Mouse (Mus musculus) ovary, adult 18-20 months (tissue): Measurements from ENCODE around the gene Gm19410.

ENCODE experiments used
- DNase-seq: peaks from one replicate; pipeline ENCODE4 v3.0.0; 2022; ENCODE audit warnings: low spot score, mixed read lengths

The Gm19410 gene

DNA sequence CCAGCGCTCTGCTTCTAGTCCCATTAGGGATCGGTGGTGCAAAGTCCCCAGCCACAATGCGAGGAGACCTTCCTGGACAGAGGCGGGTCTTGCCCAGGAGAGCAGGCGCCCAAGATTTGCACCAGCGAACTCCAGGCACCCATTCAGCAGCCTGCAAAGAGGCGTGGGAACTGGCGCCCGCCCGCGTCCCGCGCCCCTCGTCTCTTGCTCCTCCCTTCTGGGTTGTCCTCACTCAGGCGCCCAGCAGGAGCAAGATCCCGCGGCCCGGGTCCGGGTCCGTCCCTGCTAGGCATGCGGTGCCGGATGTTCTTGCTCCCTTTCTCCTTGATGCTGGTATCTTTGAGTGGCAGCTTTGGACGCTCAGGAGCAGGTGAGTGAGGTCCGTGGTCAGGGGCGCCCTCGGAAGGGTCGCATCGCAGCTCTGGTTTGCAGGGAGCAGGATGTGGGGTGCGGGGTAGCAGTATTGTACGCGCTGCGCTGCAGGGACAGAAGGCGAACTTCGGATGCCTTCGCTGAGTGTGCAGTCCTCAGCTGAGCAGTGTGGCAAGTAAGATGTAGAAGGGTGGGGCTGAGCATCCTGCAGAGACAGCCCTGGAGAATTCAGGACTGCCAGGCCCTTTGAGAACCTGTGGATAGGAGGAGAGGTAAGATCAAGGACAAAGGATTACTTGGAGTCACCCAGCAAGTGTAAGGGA, at the start of gene Gm19410:
Gene Gm19410, plus strand, starts transcription at position 292 of the 695 bp plus-strand sequence.
- DNase-seq: no peak

DNA sequence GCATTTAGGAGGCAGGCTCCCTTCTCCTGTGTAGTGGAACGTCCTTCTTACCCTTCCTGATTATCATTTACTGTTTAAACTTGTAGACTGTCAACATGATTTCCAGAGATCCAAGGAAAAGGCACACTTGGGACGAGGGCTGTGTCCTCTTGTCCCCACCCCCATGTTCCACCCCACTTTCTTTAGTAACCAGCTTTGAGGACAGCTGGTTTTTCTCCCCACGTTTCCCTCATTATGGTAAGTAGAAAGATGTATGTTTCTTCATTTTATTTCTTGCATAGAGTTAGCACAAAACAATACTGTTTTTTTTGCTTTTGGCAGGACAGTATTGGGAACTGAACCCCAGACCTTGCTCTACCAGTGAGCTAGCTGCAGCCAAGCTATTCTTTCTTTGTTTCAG, 34.8 kb upstream of the Gm19410 start:
- DNase-seq: no peak

DNA sequence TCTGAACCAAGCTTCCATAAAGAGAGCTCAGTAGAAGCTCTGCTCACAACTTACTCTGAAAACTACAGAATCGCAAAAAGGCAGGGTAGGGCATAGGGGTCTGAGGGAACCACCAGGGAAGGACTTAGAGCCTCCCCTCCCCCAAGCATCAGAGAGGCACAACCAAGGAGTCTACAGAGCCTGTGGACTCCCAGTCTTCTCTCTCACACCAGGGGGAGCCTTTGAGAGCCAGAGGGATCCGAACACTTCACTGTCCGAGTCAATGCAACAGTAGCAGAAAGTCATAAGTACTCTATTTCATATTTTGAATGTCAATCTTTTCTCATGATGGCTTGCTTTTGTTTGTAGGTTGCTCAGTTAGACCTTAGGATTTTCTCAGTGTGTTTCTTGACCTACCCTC, 30.2 kb upstream of the Gm19410 start:
- no peak for DNase-seq

DNA sequence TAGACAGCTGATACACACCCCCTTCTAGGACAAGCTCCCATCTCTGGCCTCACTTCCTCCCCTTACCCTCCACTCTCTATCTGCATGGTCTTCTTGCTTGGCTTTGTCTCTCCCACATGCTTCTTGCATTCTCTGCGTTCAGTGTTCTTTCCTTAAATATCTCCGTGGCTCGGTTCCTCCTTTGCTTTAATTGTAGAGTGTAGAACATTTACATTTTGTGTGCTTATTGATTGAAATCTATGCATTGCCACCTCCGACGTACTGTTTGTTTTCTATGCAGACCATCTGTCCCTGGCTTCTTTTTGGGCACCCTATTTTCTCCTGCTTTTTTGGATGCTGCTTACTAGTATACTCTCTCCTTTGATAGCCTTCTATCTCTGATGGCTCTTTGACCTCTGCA, 9.4 kb upstream of the Gm19410 start:
- DNase-seq: no peak

DNA sequence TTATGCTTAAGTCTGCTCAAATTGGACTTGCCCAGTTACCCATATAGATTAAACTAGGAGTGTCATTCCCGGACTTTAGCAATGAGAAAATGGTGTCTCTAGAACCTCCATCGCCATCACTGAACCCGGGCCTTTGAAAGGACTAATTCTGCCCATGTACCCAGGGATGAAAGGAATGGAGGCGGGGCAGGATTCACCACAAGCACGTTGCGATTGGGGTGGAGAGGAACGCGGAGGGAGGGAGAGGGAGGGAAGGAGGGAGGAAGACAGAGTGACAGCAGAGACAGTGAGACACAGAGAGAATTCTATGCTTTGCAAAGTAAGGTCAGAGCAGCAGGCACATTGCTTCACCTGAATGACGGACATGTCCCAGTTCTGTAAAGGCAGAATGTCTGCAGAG, 570 bp upstream of the Gm19410 start:
- DNase-seq: no peak

DNA sequence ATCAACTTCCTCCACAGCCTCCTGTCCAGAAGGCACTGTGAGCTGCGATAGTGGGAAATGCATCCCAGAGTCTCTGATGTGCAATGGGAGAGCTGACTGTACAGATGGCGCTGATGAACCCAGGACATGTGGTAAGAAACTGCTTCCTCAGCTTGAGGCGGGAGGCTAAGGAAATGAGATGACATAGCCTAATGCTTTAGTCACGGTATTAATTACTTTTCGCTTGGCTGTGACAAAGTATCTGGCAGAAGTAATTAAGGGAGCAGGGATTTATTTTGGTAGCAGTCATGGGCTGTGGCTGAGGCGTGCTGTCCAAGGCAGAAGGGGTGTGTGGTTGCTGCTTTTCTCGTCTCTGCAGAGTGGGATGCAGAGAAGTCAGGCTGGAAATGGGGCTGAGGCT, 7.9 kb downstream of the Gm19410 start:
- DNase-seq: no peak
